Mouse (Mus musculus) cerebellum, adult 2 months (tissue): ENCODE data around the gene Abhd12.

Experiments
- CTCF ChIP-seq: fragments of 200-500 bp; IDR thresholded peaks from 2 replicates; pipeline ENCODE4 v1.5.1; 2011; ENCODE audit warnings: low read depth, mild to moderate bottlenecking, control low read depth, low read length, moderate library complexity, borderline replicate concordance; ENCODE audit not compliant: insufficient read depth
- POLR2A ChIP-seq: fragments of 200-500 bp; IDR thresholded peaks from 2 replicates; pipeline ENCODE4 v1.6.1; 2011; ENCODE audit warnings: low read length, control low read depth, borderline replicate concordance; ENCODE audit not compliant: insufficient read depth

- TF ChIP-seq POLR2A = no peak
- TF ChIP-seq CTCF = no peak
These were observed 49.4 kb downstream of the Abhd12 start for GRCm38 (mm10) chr2:150855186-150855585.
